Mouse (Mus musculus) heart, postnatal 36 days (tissue): Measurements from ENCODE around the gene Ptgdr2. TPM values are rescaled to one million over a fixed set of nuclear protein-coding genes. Genes with fewer than 3 reads are reported as not detected.

Source experiments
- DNase-seq, 2 experiments: peaks; one replicate each; pipeline ENCODE4 v3.0.0; 2021 to 2022
- intact Hi-C: fragments of 180-260 bp; cut with DNase I; formaldehyde crosslinking; loops from one replicate; pipeline ENCODE4 v1.15.1; 2025
- total RNA-seq, 2 experiments: library from RNA; stranded (reverse); gene quantifications; 2 replicates each; pipeline ENCODE4 v1.2.3; 2021

Gene Ptgdr2
- total RNA-seq, 2 experiments from 2014 or later: 0.14 TPM; not detected in 1

DNA sequence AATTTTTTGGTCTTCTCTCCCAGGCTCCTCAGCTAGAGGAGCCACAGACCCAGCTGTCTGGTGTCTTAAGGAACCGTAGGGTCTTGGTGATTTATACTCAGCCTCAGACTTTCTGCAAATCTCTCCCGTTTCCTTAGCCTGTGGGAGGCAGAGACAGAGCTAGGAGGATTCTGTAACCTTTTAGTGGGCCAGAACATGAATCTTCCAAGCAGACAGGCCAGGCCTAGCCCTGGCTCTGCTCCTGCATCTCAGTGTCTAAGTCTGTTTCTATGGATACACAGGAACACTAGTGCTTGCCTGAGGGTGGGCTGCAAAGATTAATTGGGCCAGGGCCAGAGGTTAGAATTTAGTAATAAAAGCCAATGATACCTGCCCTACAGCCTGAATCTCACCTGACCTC is 36.2 kb downstream of the Ptgdr2 start:
- no peak for DNase-seq
- intact Hi-C loops: no loop called here

DNA sequence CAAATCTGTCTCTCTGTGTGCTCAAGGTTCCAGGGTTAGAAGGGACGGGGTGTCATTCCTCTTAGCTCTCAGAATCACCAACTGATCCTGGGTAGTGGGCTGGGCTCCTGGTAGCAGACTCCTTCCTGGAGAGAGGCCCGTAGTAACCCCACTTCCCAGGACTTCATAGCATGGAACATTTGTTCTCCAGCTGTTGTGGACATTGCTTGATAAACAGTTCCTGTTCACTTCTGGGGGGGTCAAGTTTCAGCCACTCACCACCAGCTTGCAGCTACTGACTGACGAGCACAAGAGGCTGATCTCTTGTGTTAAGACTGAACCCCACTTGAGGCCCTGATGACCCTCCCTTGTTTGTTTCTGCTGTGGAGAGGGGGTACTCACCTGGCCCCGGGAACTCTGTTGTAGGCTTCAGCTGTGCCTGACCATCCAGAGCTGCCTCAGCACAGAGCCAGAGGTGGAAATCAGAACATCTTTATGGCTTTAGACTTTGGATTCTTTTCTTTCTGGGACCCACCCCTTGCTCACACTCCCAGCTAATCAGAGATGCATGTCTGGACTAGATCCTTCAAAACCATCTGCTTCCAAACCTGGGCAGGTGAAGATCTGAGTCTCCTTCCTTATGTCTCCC is 37.4 kb downstream of the Ptgdr2 start, which contains the start of gene Ms4a10:
TSS of gene Ms4a10 (minus strand) at position 433 of the 628 bp plus-strand sequence.
- DNase-seq: peak in 1 of 2 experiments; percentile 10
- intact Hi-C loops: no loop called here

DNA sequence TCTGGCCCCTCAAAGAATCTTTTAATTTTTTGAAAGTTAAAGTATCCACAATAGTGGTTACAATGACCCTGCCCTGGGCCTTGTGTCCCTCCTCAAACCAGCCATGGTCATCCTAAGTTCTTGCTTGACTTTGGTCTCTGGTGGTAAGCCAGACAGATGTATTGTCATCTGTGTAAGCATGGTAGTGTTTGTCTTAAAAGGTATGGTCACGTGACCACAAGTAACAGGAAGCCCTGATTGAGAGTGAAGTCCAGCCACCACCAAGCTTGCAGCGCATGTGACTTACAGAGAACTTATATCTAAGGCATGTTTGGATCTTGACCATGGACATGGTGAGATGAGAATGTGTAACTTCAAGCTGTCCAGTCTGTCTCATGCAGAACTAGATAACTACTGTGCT is 38.2 kb downstream of the Ptgdr2 start:
- no peak for DNase-seq
- intact Hi-C loops: loop anchor here (5.0 kb wide), 1 partner anchor 308 kb away; no protein-coding TSS in a partner anchor

DNA sequence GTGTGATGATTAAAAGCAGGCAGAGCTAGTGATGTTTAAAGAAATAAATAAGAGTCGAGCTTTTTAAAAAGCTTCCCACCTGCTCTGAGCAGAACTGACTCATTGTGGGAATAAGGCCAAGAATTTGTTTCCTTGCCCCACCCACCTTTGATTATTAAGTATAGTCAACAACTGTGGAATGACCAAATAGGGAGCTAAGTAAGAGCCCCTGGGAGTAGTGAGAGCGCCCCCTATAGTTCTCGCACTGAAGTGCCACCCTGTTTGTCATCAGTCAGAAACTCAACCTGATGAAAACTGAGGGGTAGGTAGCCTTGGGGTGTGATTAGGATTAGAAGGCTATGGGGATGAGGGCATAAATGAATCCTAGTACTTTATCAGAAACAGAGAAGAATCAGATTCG is 39.4 kb downstream of the Ptgdr2 start:
- peak in 1 of 2 experiments; percentile 40 for DNase-seq
- intact Hi-C loops: loop anchor here (5.0 kb wide), 1 partner anchor 309 kb away; no protein-coding TSS in a partner anchor

DNA sequence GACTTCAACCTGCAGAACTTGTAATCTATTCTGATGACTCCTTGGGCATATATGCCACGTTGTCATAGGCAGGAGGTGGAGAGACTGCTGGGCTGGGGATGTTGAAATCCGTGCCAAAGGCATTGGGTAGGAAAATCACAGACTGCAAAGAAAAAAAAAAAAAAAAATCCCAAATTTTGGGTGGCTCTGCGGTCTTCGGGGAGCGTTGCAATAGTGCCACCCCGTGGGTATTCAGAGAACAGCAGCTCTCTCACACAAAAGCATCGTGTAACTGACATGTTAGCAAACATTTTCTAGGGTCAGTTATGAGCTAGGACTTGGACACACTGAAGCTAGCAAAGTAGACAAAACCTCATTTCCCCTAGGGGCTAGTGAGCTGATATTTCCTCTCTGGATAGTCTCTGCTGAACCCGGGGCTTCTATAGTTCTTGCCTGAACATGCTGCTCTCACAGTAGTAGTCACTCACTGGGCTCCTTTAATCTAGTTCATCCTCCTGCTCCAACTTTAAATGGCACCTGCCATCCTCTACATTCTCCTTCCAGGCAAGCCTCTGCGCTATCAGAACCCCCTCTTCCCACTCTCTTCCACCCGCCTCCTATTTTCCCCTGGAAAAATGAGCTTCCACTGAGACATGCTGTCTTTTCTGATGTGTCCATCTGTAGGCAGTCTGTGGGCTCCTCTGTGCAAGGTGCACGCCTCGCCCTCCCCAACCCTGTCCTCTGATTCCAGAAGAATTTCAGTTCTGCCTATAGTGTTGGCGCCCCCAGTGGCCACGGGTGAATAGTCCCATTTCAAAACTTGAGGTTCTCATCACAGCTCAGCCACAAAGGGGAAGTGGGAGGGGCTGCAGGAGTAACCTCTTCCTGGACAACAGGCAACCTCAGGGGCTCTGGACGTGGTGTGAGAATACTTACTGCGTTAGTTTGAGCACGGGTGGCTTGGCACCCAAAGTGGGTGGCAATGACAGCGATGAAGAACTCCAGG is 42.5 kb downstream of the Ptgdr2 start:
- DNase-seq: peak; percentile 78 to 84

DNA sequence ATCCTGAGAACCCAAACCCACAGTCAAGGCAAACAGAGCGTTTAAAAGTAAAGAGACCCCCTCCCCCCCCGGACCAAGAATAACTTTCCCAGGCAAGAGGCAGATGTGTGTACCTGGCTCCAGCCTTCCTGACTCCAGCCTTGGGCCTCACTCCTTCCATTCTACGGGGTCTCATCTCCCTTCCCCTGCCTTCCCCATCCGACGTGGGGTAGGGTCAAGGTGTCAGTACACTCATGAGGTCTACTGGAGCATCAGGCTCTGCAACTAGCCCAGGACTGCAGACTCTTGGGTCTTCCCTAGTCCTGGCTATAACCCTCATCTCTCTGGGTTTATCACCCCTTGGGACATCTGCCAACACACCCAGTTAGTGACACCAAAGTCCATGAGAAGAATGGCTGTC is 43.2 kb downstream of the Ptgdr2 start:
- no peak for DNase-seq
- intact Hi-C loops: no loop called here

More for the DNA sequence above, 42.5 kb downstream of the Ptgdr2 start:
- intact Hi-C loops: loop anchor here (5.0 kb wide), 1 partner anchor 312 kb away; no protein-coding TSS in a partner anchor

DNA sequence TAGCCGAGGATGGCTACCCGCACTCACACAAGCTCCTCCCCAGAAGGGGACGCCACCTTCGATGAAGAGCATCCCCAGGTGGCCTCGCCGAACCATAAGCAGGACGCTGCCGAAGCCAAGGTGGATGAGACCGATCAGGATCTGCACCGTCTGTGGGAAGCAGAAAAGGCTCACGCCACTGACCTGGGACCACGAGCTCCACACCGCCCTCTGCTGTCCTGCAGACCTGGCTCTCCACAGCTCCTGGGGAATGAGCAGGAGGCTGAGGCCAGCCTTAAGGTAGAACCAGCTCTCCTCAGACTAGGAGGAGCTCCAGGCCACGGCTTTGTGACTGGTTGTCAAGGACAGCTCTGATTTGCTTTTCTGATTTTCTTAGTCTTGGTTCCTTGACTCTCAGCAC is 46.2 kb downstream of the Ptgdr2 start:
- intact Hi-C loops: no loop called here
- peak; percentile 25 to 63 for DNase-seq

DNA sequence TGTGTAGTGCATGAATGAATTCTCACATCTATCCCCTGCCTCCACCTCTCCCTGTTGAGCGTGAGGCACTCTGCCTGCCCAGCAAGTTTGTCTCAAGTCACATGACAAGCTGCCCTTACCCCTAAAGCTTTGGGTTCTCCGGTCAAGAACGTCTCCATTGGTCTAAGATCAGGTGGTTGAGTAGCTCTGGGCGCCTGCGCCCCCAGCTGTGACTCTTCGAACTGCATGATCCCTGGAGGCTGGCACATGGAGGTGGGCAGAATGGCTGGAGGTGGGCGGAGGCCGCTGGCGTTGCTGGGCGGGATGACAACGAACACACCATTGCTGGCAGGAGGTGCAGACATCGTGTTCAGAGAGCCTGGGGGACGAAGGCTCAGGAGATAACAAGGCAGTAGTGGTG is 47.6 kb downstream of the Ptgdr2 start:
- DNase-seq: no peak
- intact Hi-C loops: no loop called here

DNA sequence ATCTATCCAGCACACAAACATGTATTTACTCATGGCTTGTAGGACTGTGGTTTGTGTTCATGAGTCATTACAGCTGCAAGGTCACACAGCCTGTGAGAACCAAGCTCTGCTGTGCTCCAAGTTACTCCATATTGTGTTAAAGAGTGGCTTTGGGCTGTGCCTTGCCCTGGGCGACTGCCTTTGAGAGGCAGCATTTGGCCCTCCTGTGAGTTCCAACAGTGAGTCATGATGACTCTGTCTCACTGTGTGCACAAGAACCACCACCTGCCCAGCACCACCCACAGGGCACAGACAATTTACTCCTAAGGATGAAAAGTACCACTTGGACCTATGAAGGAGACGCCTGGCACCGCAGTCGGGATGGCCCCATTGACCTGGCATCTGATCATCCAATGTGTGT is 48.9 kb downstream of the Ptgdr2 start:
- intact Hi-C loops: no loop called here
- no peak for DNase-seq

DNA sequence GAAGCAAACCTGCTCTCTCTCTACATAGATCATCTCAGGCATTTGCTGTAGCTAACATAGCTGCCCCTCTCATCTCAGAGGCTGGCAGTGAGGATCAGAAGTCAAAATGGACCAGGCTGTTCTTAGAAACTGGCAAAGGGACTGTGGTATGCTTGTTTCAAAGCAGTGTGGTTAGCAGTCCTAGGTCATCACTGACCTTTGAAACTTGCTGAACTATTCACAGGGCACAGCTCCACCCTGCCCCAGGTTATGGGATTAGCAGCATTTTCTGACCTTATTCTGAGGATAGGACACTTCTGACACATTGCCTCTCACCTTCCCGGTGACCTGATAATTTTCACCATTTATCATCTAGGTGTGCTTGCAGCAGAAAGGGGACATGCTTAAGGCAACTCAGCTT is 51.6 kb downstream of the Ptgdr2 start:
- intact Hi-C loops: no loop called here
- no peak for DNase-seq

DNA sequence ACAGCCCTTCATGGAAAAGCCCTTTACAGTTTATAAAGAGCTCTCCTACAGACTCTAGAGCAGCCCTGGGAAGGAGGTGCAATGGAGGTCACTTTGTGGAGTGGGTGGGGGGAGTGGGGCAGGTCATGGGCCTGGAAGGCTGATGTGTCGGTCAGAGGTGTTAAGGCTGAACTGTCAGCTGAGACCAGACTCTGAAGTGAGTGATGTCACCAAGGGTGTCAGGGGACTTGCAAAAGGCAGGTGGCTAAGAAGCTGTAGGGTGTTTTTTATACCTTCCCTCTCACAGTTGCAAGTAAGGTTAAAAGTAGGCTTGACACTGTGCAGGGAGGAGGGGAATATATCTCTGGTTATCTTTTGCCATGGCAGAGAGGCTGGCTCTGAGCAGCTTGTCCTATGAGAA is 53.8 kb downstream of the Ptgdr2 start:
- intact Hi-C loops: no loop called here
- no peak for DNase-seq

DNA sequence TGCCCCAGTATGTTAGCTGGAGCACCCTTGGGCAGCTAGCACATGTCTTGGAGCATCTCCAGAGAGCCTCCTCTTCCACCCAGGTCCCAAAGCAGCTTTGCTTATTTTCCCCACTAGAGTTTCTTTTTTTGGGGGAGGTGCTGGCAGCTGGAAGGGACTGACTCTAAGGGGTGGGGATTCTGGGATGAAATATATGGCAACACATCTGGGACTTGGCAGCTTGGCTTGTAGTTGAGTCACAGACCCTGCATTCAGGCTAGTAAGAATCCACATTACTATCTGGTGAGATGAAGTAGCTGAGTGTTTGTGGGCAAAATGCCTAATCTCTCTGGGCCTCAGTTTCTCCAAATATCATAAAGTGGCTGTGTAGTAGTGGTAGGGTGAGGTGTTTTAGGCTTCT is 55.0 kb downstream of the Ptgdr2 start:
- intact Hi-C loops: no loop called here
- no peak for DNase-seq

Other genes starting within 250 kb of the Ptgdr2 start
- gene Vps37c, start 248.4 kb upstream of the Ptgdr2 start, total RNA-seq: 10 to 100 TPM; 19.2 to 21.0 TPM
- under 1 TPM; 0.14 to 0.28 TPM for gene Cd5, start 198.2 kb upstream of the Ptgdr2 start, total RNA-seq
- under 1 TPM; 0.08 to 0.31 TPM for gene Cd6, start 107.1 kb upstream of the Ptgdr2 start, total RNA-seq
- 1 to 10 TPM; 2.2 to 2.4 TPM for gene Slc15a3, start 97.4 kb upstream of the Ptgdr2 start, total RNA-seq
- gene Tmem132a, start 67.2 kb upstream of the Ptgdr2 start, total RNA-seq: 10 to 100 TPM; 12.4 to 14.8 TPM
- gene Tmem109, start 55.2 kb upstream of the Ptgdr2 start, total RNA-seq: 100 to 1,000 TPM in 1 of 2 experiments, 10 to 100 TPM in 1; 97.4 to 107 TPM
- 100 to 1,000 TPM; 218 to 273 TPM for gene Prpf19, start 41.9 kb upstream of the Ptgdr2 start, total RNA-seq
- gene Zp1, start 16.5 kb upstream of the Ptgdr2 start, total RNA-seq: not detected
- gene Ccdc86, start 12.1 kb downstream of the Ptgdr2 start, total RNA-seq: 1 to 10 TPM; 6.3 to 6.5 TPM
- not detected for gene Ms4a10, start 37.5 kb downstream of the Ptgdr2 start, total RNA-seq
- gene Ms4a15, start 56.1 kb downstream of the Ptgdr2 start, total RNA-seq: not detected
- not detected for gene Ms4a18, start 80.9 kb downstream of the Ptgdr2 start, total RNA-seq
- 1 to 10 TPM; 1.2 to 3.3 TPM for gene Ms4a8a, start 143.9 kb downstream of the Ptgdr2 start, total RNA-seq
- not detected for gene 1700017D01Rik, start 193.7 kb downstream of the Ptgdr2 start, total RNA-seq
- not detected for gene 1700025F22Rik, start 228.2 kb downstream of the Ptgdr2 start, total RNA-seq